In the genomic region with DNA sequence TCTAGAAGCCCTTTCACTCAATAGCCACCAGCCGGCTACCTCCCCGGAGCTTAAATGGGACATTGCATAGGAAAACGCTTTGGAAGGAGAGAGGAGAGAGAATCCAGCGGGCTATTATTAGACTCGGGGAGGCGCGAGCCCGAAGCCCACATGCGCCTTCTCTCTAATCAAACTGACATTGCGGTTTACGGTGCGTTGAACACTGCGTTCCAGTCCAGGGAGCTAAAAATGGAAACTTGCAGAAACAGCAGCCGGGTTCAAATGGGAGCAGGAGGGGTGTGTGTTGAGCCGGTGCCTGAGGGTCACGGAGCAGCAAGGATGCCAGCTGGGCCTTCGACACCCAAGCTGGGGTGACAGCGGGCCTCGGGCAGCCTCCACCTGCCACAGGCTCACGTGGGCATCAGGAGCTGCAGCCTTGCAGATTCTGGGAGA, we compare ENCODE assay signal across 10 mouse cellular contexts.
DNase-seq lines count a peak whose midpoint lies in the region; ATAC-seq and TF ChIP-seq lines count a peak whose summit lies in the region.
"Had no signal": no experiment of that assay in that cellular context is flagged by ENCODE, and none has a peak within 500 bp of the region (broad histone marks: within the 10 kb centered on the region; RNA-seq: fewer than 3 reads in every experiment).

No protein-coding gene starts in this region.

- H3K4me1 ChIP-seq in hindbrain, embryonic 14.5 days (replicated peaks; ENCODE audit: control insufficient read depth, insufficient read depth, low read length) = 0 out of 2 replicates have a peak, but pooled peaks cover 3% of the 10 kb centered on the region
- no peaks in the 10 kb centered on the region for H3K4me1 ChIP-seq in liver, postnatal 0 days (ENCODE audit: insufficient read depth)
- H3K4me1 ChIP-seq: embryonic facial prominence, embryonic 15.5 days; lung, embryonic 15.5 days had no signal

- H3K4me2 ChIP-seq in hindbrain, embryonic 14.5 days (replicated peaks) = peak overlapping the region; percentile 28
- H3K4me2 ChIP-seq in liver, postnatal 0 days (ENCODE audit: low read depth, low read length) = no peak overlapping the region
- H3K4me2 ChIP-seq: embryonic facial prominence, embryonic 15.5 days; lung, embryonic 15.5 days had no signal

- no peak for TF ChIP-seq EP300 in liver, postnatal 0 days (IDR thresholded peaks at IDR 0.05; ENCODE audit: low read depth)

- H3K9me3 ChIP-seq in hindbrain, embryonic 14.5 days (ENCODE audit: control insufficient read depth, low read length) = no peaks in the 10 kb centered on the region
- no peaks in the 10 kb centered on the region for H3K9me3 ChIP-seq in liver, postnatal 0 days (ENCODE audit: low read length)
- H3K9me3 ChIP-seq: embryonic facial prominence, embryonic 15.5 days; lung, embryonic 15.5 days had no signal

- H3K27me3 ChIP-seq in hindbrain, embryonic 14.5 days (ENCODE audit: control insufficient read depth, insufficient read depth, low read length) = no peaks in the 10 kb centered on the region
- H3K27me3 ChIP-seq in liver, postnatal 0 days (ENCODE audit: insufficient read depth, low read length) = no peaks in the 10 kb centered on the region
- H3K27me3 ChIP-seq: embryonic facial prominence, embryonic 15.5 days; lung, embryonic 15.5 days had no signal

- WGBS in hindbrain, embryonic 14.5 days = 21% methylated on average over 20 of the region's 20 CpGs
- WGBS in liver, postnatal 0 days (ENCODE audit: insufficient replicate concordance) = 79% methylated on average over 20 of the region's 20 CpGs

- H3K9ac ChIP-seq in hindbrain, embryonic 14.5 days = no peak overlapping the region
- no peak overlapping the region for H3K9ac ChIP-seq in liver, postnatal 0 days (replicated peaks)
- H3K9ac ChIP-seq: embryonic facial prominence, embryonic 15.5 days; lung, embryonic 15.5 days had no signal

- intact Hi-C loops in left cerebral cortex, postnatal 25 days (cut with DNase I) = no loop called here

- H3K27ac ChIP-seq in hindbrain, embryonic 14.5 days = peak overlapping the region; percentile 66
- no peak overlapping the region for H3K27ac ChIP-seq in liver, postnatal 0 days (ENCODE audit: low read depth)
- H3K27ac ChIP-seq: embryonic facial prominence, embryonic 15.5 days; lung, embryonic 15.5 days had no signal

- ATAC-seq in hindbrain, embryonic 14.5 days (ENCODE audit: low FRiP score) = peak; percentile 31; the same call in 1 of the 2 replicates
- ATAC-seq in liver, postnatal 0 days = no peak

- TF ChIP-seq CTCF in liver, postnatal 0 days (IDR thresholded peaks at IDR 0.05; ENCODE audit: low read depth) = no peak

- DNase-seq in Muller cell, postnatal 12 days (ENCODE audit: inconsistent ontology term) = peak; percentile 90
- peak; percentile 86 to 88 for DNase-seq in cerebellum, postnatal 25 days
- peak; percentile 61 for DNase-seq in gastrocnemius, postnatal 10 days
- DNase-seq in hindbrain, embryonic 14.5 days (ENCODE audit: low spot score) = peak; percentile 34
- peak; percentile 60 to 75 for DNase-seq in left cerebral cortex, postnatal 25 days (ENCODE audit: low spot score in 2 of 2)
- peak; percentile 42 for DNase-seq in testis, postnatal 10 days (ENCODE audit: low spot score)
- DNase-seq in B cell, adult 2 months = no peak
- no peak for DNase-seq in liver, postnatal 0 days

- H3K36me3 ChIP-seq in hindbrain, embryonic 14.5 days (replicated peaks; ENCODE audit: control insufficient read depth, insufficient read depth) = no peaks in the 10 kb centered on the region
- H3K36me3 ChIP-seq in liver, postnatal 0 days (replicated peaks; ENCODE audit: insufficient read depth, low read length) = no peaks in the 10 kb centered on the region
- H3K36me3 ChIP-seq: embryonic facial prominence, embryonic 15.5 days; lung, embryonic 15.5 days had no signal

- no peak overlapping the region for H3K4me3 ChIP-seq in hindbrain, embryonic 14.5 days (replicated peaks; ENCODE audit: low read length)
- H3K4me3 ChIP-seq in liver, postnatal 0 days (ENCODE audit: low read depth, low read length) = no peak overlapping the region
- H3K4me3 ChIP-seq: embryonic facial prominence, embryonic 15.5 days; lung, embryonic 15.5 days had no signal

Comparison
In these comparisons a context has a peak if more than half of its experiments do, and no peak if none do; other contexts are left out.
1. DNase-seq: peak in Muller cell, postnatal 12 days (single experiment), cerebellum, postnatal 25 days (2 of 2), gastrocnemius, postnatal 10 days (single experiment), hindbrain, embryonic 14.5 days (single experiment), left cerebral cortex, postnatal 25 days (2 of 2) and testis, postnatal 10 days (single experiment); none in B cell, adult 2 months (0 of 2) and liver, postnatal 0 days (single experiment).